Mouse (Mus musculus) liver, adult 2 months (tissue): ENCODE data around the gene Plekhh3.

ENCODE experiments used
- CTCF ChIP-seq: fragments of 200-500 bp; IDR thresholded peaks from 2 replicates; pipeline ENCODE4 v1.5.1; 2011; ENCODE audit warnings: low read depth, low read length, control low read depth
- POLR2A ChIP-seq: fragments of 200-500 bp; IDR thresholded peaks from 2 replicates; pipeline ENCODE4 v1.6.1; 2011; ENCODE audit warnings: low read length, control low read depth; ENCODE audit not compliant: insufficient read depth; ENCODE audit errors: extremely low read depth

DNA sequence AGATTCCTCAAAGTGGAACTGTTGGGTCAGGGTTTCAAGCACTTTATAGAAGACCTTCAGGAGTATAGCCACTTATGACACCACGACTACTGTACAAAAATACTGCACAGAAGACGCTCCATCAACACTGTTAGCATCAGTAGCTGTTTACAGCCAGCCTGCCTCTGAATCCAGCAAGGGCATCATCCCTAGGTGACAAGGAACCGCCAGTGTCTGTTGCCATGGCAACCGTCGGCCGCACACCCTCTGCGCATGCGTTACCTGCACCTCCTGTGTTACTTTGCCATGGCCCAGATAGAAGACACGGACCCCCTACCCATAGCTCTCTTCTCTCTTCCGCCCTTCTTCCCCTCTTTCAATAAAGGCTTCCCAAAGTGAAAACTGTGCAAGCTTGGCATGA lies 24.8 kb downstream of the Plekhh3 start:
- TF ChIP-seq CTCF, result no peak
- no peak for TF ChIP-seq POLR2A
